Mouse (Mus musculus): ENCODE data around the gene Klk6. TPM values are rescaled to one million over a fixed set of nuclear protein-coding genes. Genes with fewer than 3 reads are reported as not detected.

Klk6 gene
- total RNA-seq (2021), result not detected
- long read RNA-seq, experiment 1, result 0 reads
- long read RNA-seq, experiment 2, result 0 reads

GRCm38 (mm10) chr7:43824199-43824598 lies at the start of gene Klk6:
Gene Klk6 (plus strand): TSS chr7:43824499.
- DNase-seq, result no peak

GRCm38 (mm10) chr7:43774802-43775201 lies 49.5 kb upstream of the Klk6 start:
- no peak for DNase-seq

- no peak for DNase-seq
These were observed 48.8 kb upstream of the Klk6 start for GRCm38 (mm10) chr7:43775311-43776057.

GRCm38 (mm10) chr7:43776506-43776905 lies 47.8 kb upstream of the Klk6 start:
- no peak for DNase-seq

- no peak for DNase-seq
These were observed 46.9 kb upstream of the Klk6 start for GRCm38 (mm10) chr7:43777423-43777822.

- no peak for DNase-seq
These were observed 45.9 kb upstream of the Klk6 start for GRCm38 (mm10) chr7:43778176-43778970.

GRCm38 (mm10) chr7:43780241-43780640 lies 44.1 kb upstream of the Klk6 start:
- DNase-seq, result no peak

- no peak for DNase-seq
These were observed 43.6 kb upstream of the Klk6 start, which contains the start of gene Klk10 for GRCm38 (mm10) chr7:43780746-43781145. Gene Klk10 (plus strand): TSS chr7:43781035.

- DNase-seq, result no peak
These were observed 42.8 kb upstream of the Klk6 start for GRCm38 (mm10) chr7:43781541-43781940.

- DNase-seq, result peak; percentile 76 to 90
These were observed 41.7 kb upstream of the Klk6 start for GRCm38 (mm10) chr7:43782275-43783265.

- DNase-seq, result no peak
These were observed 39.0 kb upstream of the Klk6 start for GRCm38 (mm10) chr7:43785286-43785685.

- no peak for DNase-seq
These were observed 36.2 kb upstream of the Klk6 start for GRCm38 (mm10) chr7:43788096-43788495.

GRCm38 (mm10) chr7:43789295-43789694 lies 35.0 kb upstream of the Klk6 start:
- no peak for DNase-seq

GRCm38 (mm10) chr7:43791591-43791990 lies 32.7 kb upstream of the Klk6 start, which contains the start of gene Klk9:
Gene Klk9 (plus strand): TSS chr7:43791891.
- DNase-seq, result no peak

GRCm38 (mm10) chr7:43796355-43796754 lies 27.9 kb upstream of the Klk6 start:
- DNase-seq, result peak in 1 of 2 experiments; percentile 29

GRCm38 (mm10) chr7:43797333-43797769 lies 26.9 kb upstream of the Klk6 start, which contains the start of gene Klk8:
Gene Klk8 (plus strand): TSS chr7:43797577.
- peak; percentile 49 to 51 for DNase-seq

- peak; percentile 37 to 63 for DNase-seq
These were observed 26.3 kb upstream of the Klk6 start for GRCm38 (mm10) chr7:43797844-43798462.

- no peak for DNase-seq
These were observed 24.4 kb upstream of the Klk6 start for GRCm38 (mm10) chr7:43799876-43800275.

GRCm38 (mm10) chr7:43810994-43811393 lies 13.3 kb upstream of the Klk6 start, which contains the start of gene Klk7:
Gene Klk7 (plus strand): TSS chr7:43811294.
- no peak for DNase-seq

GRCm38 (mm10) chr7:43815211-43815610 lies 9.1 kb upstream of the Klk6 start:
- DNase-seq, result no peak

GRCm38 (mm10) chr7:43816746-43817145 lies 7.6 kb upstream of the Klk6 start:
- no peak for DNase-seq

All from heart, adult 18-20 months (tissue).